Mouse (Mus musculus) hindlimb bud, embryonic 11.5 days (tissue): Measurements from ENCODE around the gene Inpp5k.
A peak's percentile ranks its signal among the peaks of the same experiment; 100 is the strongest.
"Not testable (repeated sequence)": the region's sequence is repeated elsewhere in the genome, so short reads cannot be mapped to it uniquely, and the experiment has no call there.

Experiments used
- DNase-seq: peaks from one replicate; pipeline ENCODE4 v3.0.0-alpha.2; 2012; ENCODE audit warnings: low read depth, low spot score; ENCODE audit errors: extremely low spot score

The Inpp5k gene

GRCm38 (mm10) chr11:75673411-75673810 is 42.6 kb downstream of the Inpp5k start:
- DNase-seq, result no peak

- DNase-seq, result no peak
Measured at GRCm38 (mm10) chr11:75674875-75675274, 44.1 kb downstream of the Inpp5k start.

DNA sequence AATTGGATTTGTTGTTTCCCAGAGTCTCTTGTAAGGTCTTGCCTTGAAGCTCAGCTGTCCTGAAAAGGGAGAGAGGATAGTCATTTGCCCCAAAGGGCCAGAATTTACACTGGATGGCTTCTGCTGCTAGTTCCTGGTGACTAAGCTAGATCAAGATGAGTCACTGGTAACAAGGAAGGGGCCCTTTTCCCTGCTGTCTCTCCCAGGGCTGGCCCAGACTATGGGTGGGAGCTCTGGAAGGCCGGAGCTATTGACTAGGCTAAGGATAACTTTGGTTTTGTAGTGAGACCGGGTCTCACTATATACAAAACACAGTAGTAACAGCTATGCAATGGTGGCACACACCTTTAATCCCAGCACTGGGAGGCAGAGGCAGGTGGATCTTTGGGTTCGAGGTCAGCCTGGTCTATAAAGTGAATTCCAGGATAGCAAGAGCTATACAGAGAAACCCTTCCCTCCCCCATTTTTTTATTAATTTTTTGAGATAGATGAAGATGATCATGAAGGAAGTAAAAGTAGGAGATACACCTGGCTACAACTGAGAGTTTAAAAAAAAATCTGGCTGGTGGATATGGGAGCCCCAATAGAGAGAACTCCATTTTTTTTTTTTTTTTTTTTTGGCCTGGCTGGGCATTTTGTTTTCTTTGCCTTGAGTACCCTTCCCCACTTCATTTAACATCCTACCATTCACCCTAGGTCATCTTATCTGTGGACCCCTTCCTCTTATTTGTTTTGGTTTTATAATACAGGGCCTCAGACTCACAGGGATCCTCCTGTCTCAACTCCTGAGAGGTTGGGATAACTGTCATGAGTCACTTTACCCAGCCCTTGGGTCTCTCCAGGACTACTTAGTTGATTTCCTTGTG is 47.3 kb downstream of the Inpp5k start:
- DNase-seq, result no peak

GRCm38 (mm10) chr11:75678747-75679438 is 48.1 kb downstream of the Inpp5k start, which contains the start of gene Crk:
TSS of gene Crk (plus strand) at chr11:75679259.
- peak; percentile 93 for DNase-seq

- no peak for DNase-seq
Measured at GRCm38 (mm10) chr11:75679439-75680171, 48.8 kb downstream of the Inpp5k start.

GRCm38 (mm10) chr11:75684462-75684861 is 53.7 kb downstream of the Inpp5k start:
- DNase-seq, result no peak

DNA sequence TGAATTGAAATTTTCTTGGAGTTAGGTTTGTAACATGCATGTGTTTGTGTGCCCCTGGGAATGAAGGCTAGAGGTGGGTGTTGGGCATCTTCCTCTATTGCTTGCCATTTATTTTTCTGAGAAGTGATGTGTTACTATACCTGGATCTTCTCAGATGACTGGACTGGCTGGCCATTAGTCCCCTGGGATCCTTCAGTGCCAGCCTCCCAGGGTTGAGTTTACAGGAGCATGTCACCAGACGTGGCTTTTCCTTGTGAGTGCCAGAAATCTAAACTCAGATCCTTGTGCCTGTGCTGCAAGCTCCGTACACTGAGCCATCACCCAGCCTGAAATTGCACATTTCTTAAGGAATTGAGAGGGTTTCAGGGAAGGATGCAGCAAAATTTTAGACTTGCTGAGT is 54.2 kb downstream of the Inpp5k start:
- DNase-seq, result no peak

DNA sequence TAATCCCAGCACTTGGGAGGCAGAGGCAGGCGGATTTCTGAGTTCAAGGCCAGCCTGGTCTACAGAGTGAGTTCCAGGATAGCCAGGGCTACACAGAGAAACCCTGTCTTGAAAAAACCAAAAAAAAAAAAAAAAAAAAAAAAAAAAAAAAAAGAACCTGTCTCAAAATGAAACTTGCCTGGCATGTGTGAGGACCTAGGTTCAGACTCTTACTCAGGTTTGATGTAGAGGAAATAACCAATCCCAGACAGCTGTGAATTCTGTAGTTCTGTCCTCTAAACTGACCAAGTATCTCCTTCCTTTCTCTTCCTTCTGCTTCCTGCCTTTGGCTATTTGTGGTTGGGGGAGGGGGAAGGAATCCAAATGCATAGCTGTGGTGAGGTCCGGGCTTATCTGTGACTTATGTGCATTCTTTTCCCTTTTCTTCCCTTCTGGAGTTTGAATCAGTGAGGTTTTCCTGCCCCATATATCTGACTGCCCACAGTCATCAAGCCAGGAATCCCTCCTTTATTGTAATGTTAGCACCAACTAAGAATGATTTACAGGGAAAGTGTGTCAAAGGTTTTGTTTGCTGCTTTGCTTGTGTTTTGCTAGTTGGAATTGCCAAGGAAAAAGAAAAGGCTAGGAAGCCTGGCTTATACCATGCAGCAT is 56.7 kb downstream of the Inpp5k start:
- no peak for DNase-seq

DNA sequence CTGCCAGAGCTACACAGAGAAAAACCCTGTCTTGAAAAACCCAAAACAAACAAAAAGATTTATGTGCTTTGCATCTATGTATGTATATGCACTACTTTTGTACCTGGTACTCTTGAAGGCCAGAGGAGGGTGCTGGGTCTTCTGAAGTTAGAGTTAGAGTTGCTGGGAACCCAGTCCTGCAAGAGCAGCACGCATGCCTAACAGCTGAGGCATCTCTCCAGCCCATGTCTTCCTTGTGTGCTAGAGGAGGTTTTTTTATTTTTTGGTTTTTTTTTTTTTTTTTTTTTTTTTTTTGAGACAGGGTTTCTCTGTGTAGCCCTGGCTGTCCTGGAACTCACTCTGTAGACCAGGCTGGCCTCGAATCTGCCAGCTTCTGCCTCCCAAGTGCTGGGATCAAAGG is 57.3 kb downstream of the Inpp5k start:
- DNase-seq, result no peak

- DNase-seq, result no peak
Measured at GRCm38 (mm10) chr11:75689977-75690376, 59.2 kb downstream of the Inpp5k start.

DNA sequence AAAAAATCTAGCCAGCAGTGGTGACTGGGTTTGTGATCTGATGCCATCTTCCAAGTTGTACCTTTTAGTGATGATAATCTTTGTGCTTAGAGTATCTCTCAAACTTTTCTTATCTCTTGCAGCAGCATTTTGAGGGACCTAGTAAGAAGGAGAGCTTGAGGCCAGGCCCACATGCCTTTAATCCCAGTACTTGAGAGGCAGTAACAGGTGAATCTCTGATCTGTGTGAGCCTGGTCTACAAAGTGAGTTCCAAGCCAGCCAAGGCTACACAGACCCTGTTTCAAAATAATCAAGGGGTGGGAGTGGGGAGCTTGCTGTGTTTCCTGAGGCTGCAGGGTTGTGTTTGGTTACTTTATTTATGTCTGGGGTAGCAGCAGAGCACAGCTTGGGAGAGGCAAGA is 60.3 kb downstream of the Inpp5k start:
- DNase-seq, result no peak

- no peak for DNase-seq
Measured at GRCm38 (mm10) chr11:75693570-75693969, 62.8 kb downstream of the Inpp5k start.

GRCm38 (mm10) chr11:75697464-75697863 is 66.7 kb downstream of the Inpp5k start:
- DNase-seq, result not testable (repeated sequence)
